In genomic region chr8:11445790-11446189, GRCm38 (mm10) we compare ENCODE assay signal across 27 mouse cellular contexts.
"Had no signal": no experiment of that assay in that cellular context is flagged by ENCODE, and none has a peak within 500 bp of the region (broad histone marks: within the 10 kb centered on the region; RNA-seq: fewer than 3 reads in every experiment).

No protein-coding gene starts in this region.

- H3K27me3 ChIP-seq: embryonic facial prominence, embryonic 12.5 days; embryonic facial prominence, embryonic 13.5 days; embryonic facial prominence, embryonic 15.5 days; forebrain, embryonic 12.5 days; forebrain, embryonic 13.5 days; forebrain, embryonic 15.5 days had no signal

- H3K4me2 ChIP-seq: embryonic facial prominence, embryonic 12.5 days; embryonic facial prominence, embryonic 13.5 days; embryonic facial prominence, embryonic 15.5 days; forebrain, embryonic 12.5 days; forebrain, embryonic 13.5 days; forebrain, embryonic 15.5 days had no signal

- H3K4me3 ChIP-seq: embryonic facial prominence, embryonic 10.5 days; embryonic facial prominence, embryonic 12.5 days; embryonic facial prominence, embryonic 13.5 days; embryonic facial prominence, embryonic 15.5 days; erythroblast, embryonic 14.5 days; forebrain, embryonic 10.5 days; forebrain, embryonic 12.5 days; forebrain, embryonic 13.5 days; forebrain, embryonic 15.5 days; gastrocnemius, adult 2 months had no signal

- DNase-seq: cerebellum, adult 2 months; cerebellum, adult 8-10 months; cerebellum, adult 9-10 months; cerebellum, adult 9-11 months; cerebellum, postnatal 10 days; cerebellum, postnatal 14 days; cerebellum, postnatal 25 days; cerebellum, postnatal 36 days; embryo, embryonic 11 days; forebrain, postnatal 0 days; gastrocnemius, adult 2 months; gastrocnemius, postnatal 10 days; gastrocnemius, postnatal 14 days; gastrocnemius, postnatal 25 days; gastrocnemius, postnatal 36 days; heart, adult 18-20 months had no signal

- H3K27ac ChIP-seq: embryonic facial prominence, embryonic 10.5 days; embryonic facial prominence, embryonic 12.5 days; embryonic facial prominence, embryonic 13.5 days; embryonic facial prominence, embryonic 15.5 days; forebrain, embryonic 10.5 days; forebrain, embryonic 12.5 days; forebrain, embryonic 13.5 days; forebrain, embryonic 15.5 days; gastrocnemius, adult 2 months had no signal

- H3K9ac ChIP-seq: embryonic facial prominence, embryonic 12.5 days; embryonic facial prominence, embryonic 13.5 days; embryonic facial prominence, embryonic 15.5 days; forebrain, embryonic 12.5 days; forebrain, embryonic 13.5 days; forebrain, embryonic 15.5 days; forebrain, postnatal 0 days had no signal

- H3K36me3 ChIP-seq: forebrain, embryonic 12.5 days; forebrain, embryonic 15.5 days had no signal

- H3K4me1 ChIP-seq: embryonic facial prominence, embryonic 12.5 days; embryonic facial prominence, embryonic 15.5 days; forebrain, embryonic 13.5 days; forebrain, embryonic 15.5 days had no signal

- H3K9me3 ChIP-seq: embryonic facial prominence, embryonic 10.5 days; embryonic facial prominence, embryonic 12.5 days; embryonic facial prominence, embryonic 13.5 days; embryonic facial prominence, embryonic 15.5 days; forebrain, embryonic 10.5 days; forebrain, embryonic 12.5 days; forebrain, embryonic 13.5 days; forebrain, embryonic 15.5 days had no signal

- ATAC-seq: forebrain, embryonic 13.5 days; forebrain, embryonic 14.5 days; forebrain, embryonic 15.5 days; forebrain, embryonic 16.5 days; forebrain, postnatal 0 days had no signal
